Mouse (Mus musculus) limb, embryonic 15.5 days (tissue): ENCODE data around the gene 4930558K02Rik. TPM values are rescaled to one million over a fixed set of nuclear protein-coding genes. Genes with fewer than 3 reads are reported as not detected.

Source experiments
- ATAC-seq: fragments of 200-750 bp; cut with Nextera tagmentation; 2 replicates; pipeline ENCODE4 v1.8.0; 2017; ENCODE audit warnings: low read depth, moderate TSS enrichment; ENCODE audit not compliant: insufficient number of reproducible peaks, low FRiP score, low TSS enrichment
- H3K27ac ChIP-seq: fragments of 300-500 bp; sonication (generic); 2 replicates; pipeline ENCODE4 v1.5.1; 2015; ENCODE audit warnings: moderate library complexity, mild to moderate bottlenecking, inconsistent platforms
- H3K27me3 ChIP-seq: fragments of 300-500 bp; sonication (generic); 2 replicates; pipeline ENCODE4 v1.6.1; 2015; ENCODE audit warnings: inconsistent platforms
- H3K36me3 ChIP-seq: fragments of 300-500 bp; sonication (generic); 2 replicates; pipeline ENCODE4 v1.6.1; 2015; ENCODE audit warnings: inconsistent platforms
- H3K4me1 ChIP-seq: fragments of 300-500 bp; sonication (generic); 2 replicates; pipeline ENCODE4 v1.6.1; 2015; ENCODE audit warnings: inconsistent platforms
- H3K4me2 ChIP-seq: fragments of 300-500 bp; sonication (generic); 2 replicates; pipeline ENCODE4 v1.6.1; 2015; ENCODE audit warnings: mild to moderate bottlenecking, inconsistent platforms
- H3K4me3 ChIP-seq: fragments of 300-500 bp; sonication (generic); 2 replicates; pipeline ENCODE4 v1.5.1; 2015; ENCODE audit warnings: mild to moderate bottlenecking, inconsistent platforms
- H3K9ac ChIP-seq: fragments of 300-500 bp; sonication (generic); 2 replicates; pipeline ENCODE4 v1.6.1; 2015; ENCODE audit warnings: inconsistent platforms
- H3K9me3 ChIP-seq: fragments of 300-500 bp; sonication (generic); 2 replicates; pipeline ENCODE4 v1.6.1; 2016; ENCODE audit warnings: inconsistent platforms
- WGBS: fragments of 180-500 bp; shearing (Covaris S2); methylation state at CpG from one replicate; pipeline ENCODE4 v1.1.7; 2015; 5-methylcytosine and 5-hydroxymethylcytosine counted together
- polyA plus RNA-seq: library from polyadenylated mRNA; unstranded; fragments of >200 nt; fragmentation: Nextera tagmentation; extraction: Ambion mirVana; gene quantifications from 2 replicates; pipeline ENCODE4 v1.2.1, GENCODE M21; 2015

4930558K02Rik gene
- polyA plus RNA-seq, 1 experiment from 2014 or later, result not detected

- 3% methylated on average over 38 of the region's 38 CpGs for WGBS
- H3K9me3 ChIP-seq, result no peaks in the 10 kb centered on the region
- H3K4me2 ChIP-seq, result peak within 1 kb of the TSS; percentile 52
- ATAC-seq, result peak; percentile 90
- peak within 1 kb of the TSS; percentile 81 for H3K9ac ChIP-seq
- no peaks in the 10 kb centered on the region for H3K27me3 ChIP-seq
- peak within 1 kb of the TSS; percentile 69 for H3K4me3 ChIP-seq
- peak within 1 kb of the TSS; percentile 87 for H3K27ac ChIP-seq
- H3K36me3 ChIP-seq, result peaks cover 6% of the 10 kb centered on the region; the same call in 1 of the 2 replicates
- peaks cover 13% of the 10 kb centered on the region; the same call in 1 of the 2 replicates for H3K4me1 ChIP-seq
Measured at GRCm38 (mm10) chr1:161968589-161969407, 10.6 kb downstream of the 4930558K02Rik start, which contains the start of gene Pigc. Gene Pigc (plus strand): TSS chr1:161969186.

GRCm38 (mm10) chr1:161967936-161968335 is 11.5 kb downstream of the 4930558K02Rik start:
- H3K9me3 ChIP-seq, result no peaks in the 10 kb centered on the region
- 70% methylated on average over 2 of the region's 2 CpGs for WGBS
- peaks cover 6% of the 10 kb centered on the region; the same call in 1 of the 2 replicates for H3K36me3 ChIP-seq
- H3K4me2 ChIP-seq, result no peak overlapping the region
- ATAC-seq, result no peak
- no peak overlapping the region for H3K9ac ChIP-seq
- H3K4me3 ChIP-seq, result no peak overlapping the region
- no peaks in the 10 kb centered on the region for H3K27me3 ChIP-seq
- H3K4me1 ChIP-seq, result peaks cover 9% of the 10 kb centered on the region; the same call in 1 of the 2 replicates
- no peak overlapping the region for H3K27ac ChIP-seq

- no peak overlapping the region for H3K4me3 ChIP-seq
- H3K27me3 ChIP-seq, result no peaks in the 10 kb centered on the region
- H3K36me3 ChIP-seq, result no peaks in the 10 kb centered on the region
- ATAC-seq, result no peak
- H3K4me1 ChIP-seq, result no peaks in the 10 kb centered on the region
- H3K4me2 ChIP-seq, result no peak overlapping the region
- WGBS, result 43% methylated on average over 3 of the region's 3 CpGs
- no peak overlapping the region for H3K27ac ChIP-seq
- no peaks in the 10 kb centered on the region for H3K9me3 ChIP-seq
- H3K9ac ChIP-seq, result no peak overlapping the region
Measured at GRCm38 (mm10) chr1:161962465-161963377, 16.7 kb downstream of the 4930558K02Rik start.

- no peaks in the 10 kb centered on the region for H3K36me3 ChIP-seq
- no peaks in the 10 kb centered on the region for H3K4me1 ChIP-seq
- 80% methylated on average over 19 of the region's 19 CpGs for WGBS
- no peaks in the 10 kb centered on the region for H3K9me3 ChIP-seq
- H3K27ac ChIP-seq, result no peak overlapping the region
- H3K9ac ChIP-seq, result no peak overlapping the region
- no peak overlapping the region for H3K4me3 ChIP-seq
- no peak overlapping the region for H3K4me2 ChIP-seq
- ATAC-seq, result no peak
- no peaks in the 10 kb centered on the region for H3K27me3 ChIP-seq
Measured at GRCm38 (mm10) chr1:161957964-161958950, 21.2 kb downstream of the 4930558K02Rik start.

- Histone ChIP-seq H3K4me1 (no peaks in the 10 kb centered on the region), H3K27ac (no peak overlapping the region), H3K36me3 (no peaks in the 10 kb centered on the region), H3K27me3 (no peaks in the 10 kb centered on the region), H3K9ac (no peak overlapping the region), H3K9me3 (no peaks in the 10 kb centered on the region), H3K4me3 (no peak overlapping the region), H3K4me2 (no peak overlapping the region)
- WGBS, result 76% methylated on average over 5 of the region's 5 CpGs
- ATAC-seq, result no peak
Measured at GRCm38 (mm10) chr1:161955846-161956245, 23.6 kb downstream of the 4930558K02Rik start.

GRCm38 (mm10) chr1:161952599-161952998 is 26.8 kb downstream of the 4930558K02Rik start:
- ATAC-seq, result no peak
- Histone ChIP-seq H3K27ac (no peak overlapping the region), H3K36me3 (no peaks in the 10 kb centered on the region), H3K9ac (no peak overlapping the region), H3K4me2 (no peak overlapping the region), H3K9me3 (no peaks in the 10 kb centered on the region), H3K27me3 (no peaks in the 10 kb centered on the region), H3K4me1 (no peaks in the 10 kb centered on the region), H3K4me3 (no peak overlapping the region)
- 34% methylated on average over 1 of the region's 1 CpGs for WGBS

GRCm38 (mm10) chr1:161951009-161951779 is 28.2 kb downstream of the 4930558K02Rik start:
- Histone ChIP-seq H3K9ac (no peak overlapping the region), H3K4me3 (no peak overlapping the region), H3K27me3 (no peaks in the 10 kb centered on the region), H3K4me2 (no peak overlapping the region), H3K36me3 (no peaks in the 10 kb centered on the region), H3K9me3 (no peaks in the 10 kb centered on the region), H3K4me1 (no peaks in the 10 kb centered on the region), H3K27ac (no peak overlapping the region)
- WGBS, result 69% methylated on average over 5 of the region's 5 CpGs
- ATAC-seq, result no peak

GRCm38 (mm10) chr1:161942082-161942481 is 37.4 kb downstream of the 4930558K02Rik start:
- no peaks in the 10 kb centered on the region for H3K27me3 ChIP-seq
- ATAC-seq, result no peak
- no peak overlapping the region for H3K27ac ChIP-seq
- no peak overlapping the region for H3K4me2 ChIP-seq
- H3K36me3 ChIP-seq, result no peaks in the 10 kb centered on the region
- no peak overlapping the region for H3K4me3 ChIP-seq
- H3K4me1 ChIP-seq, result no peaks in the 10 kb centered on the region
- no peak overlapping the region for H3K9ac ChIP-seq
- no peaks in the 10 kb centered on the region for H3K9me3 ChIP-seq
- 80% methylated on average over 2 of the region's 2 CpGs for WGBS

- Histone ChIP-seq H3K9ac (no peak overlapping the region), H3K4me3 (no peak overlapping the region), H3K27me3 (no peaks in the 10 kb centered on the region), H3K36me3 (no peaks in the 10 kb centered on the region), H3K4me1 (no peaks in the 10 kb centered on the region), H3K4me2 (no peak overlapping the region), H3K9me3 (no peaks in the 10 kb centered on the region), H3K27ac (no peak overlapping the region)
- ATAC-seq, result no peak
- 62% methylated on average over 4 of the region's 4 CpGs for WGBS
Measured at GRCm38 (mm10) chr1:161932286-161932685, 47.1 kb downstream of the 4930558K02Rik start.

GRCm38 (mm10) chr1:161931817-161932216 is 47.6 kb downstream of the 4930558K02Rik start:
- Histone ChIP-seq H3K9me3 (no peaks in the 10 kb centered on the region), H3K27me3 (no peaks in the 10 kb centered on the region), H3K4me1 (no peaks in the 10 kb centered on the region), H3K9ac (no peak overlapping the region), H3K36me3 (no peaks in the 10 kb centered on the region), H3K4me3 (no peak overlapping the region), H3K4me2 (no peak overlapping the region), H3K27ac (no peak overlapping the region)
- no peak for ATAC-seq
- WGBS, result 44% methylated on average over 10 of the region's 10 CpGs
